Mouse (Mus musculus): ENCODE results near the gene Foxd2. TPM values are rescaled to one million over a fixed set of nuclear protein-coding genes. Genes with fewer than 3 reads are reported as not detected.

Gene Foxd2
- polyA plus RNA-seq, 1 experiment from 2014 or later, result not detected

- 0 out of 2 replicates have a peak, but pooled peaks cover 3% of the 10 kb centered on the region for H3K4me1 ChIP-seq (replicated peaks; ENCODE audit: control insufficient read depth, insufficient read depth)
- DNase-seq (ENCODE audit: low spot score), result peak; percentile 54
- ATAC-seq (ENCODE audit: low FRiP score, low TSS enrichment), result no peak
- peak overlapping the region; percentile 51 for H3K4me3 ChIP-seq (ENCODE audit: low read depth, low read length)
- H3K9ac ChIP-seq (ENCODE audit: low read length), result no peak overlapping the region
- H3K4me2 ChIP-seq (replicated peaks; ENCODE audit: low read depth), result peak overlapping the region; percentile 88
- H3K9me3 ChIP-seq (ENCODE audit: control insufficient read depth, low read length), result no peaks in the 10 kb centered on the region
- no peaks in the 10 kb centered on the region for H3K36me3 ChIP-seq (ENCODE audit: control insufficient read depth, insufficient read depth, low read length)
- H3K27me3 ChIP-seq (ENCODE audit: control insufficient read depth, insufficient read depth, low read length), result peaks cover 49% of the 10 kb centered on the region; the same call in 1 of the 2 replicates
- no peak overlapping the region for H3K27ac ChIP-seq (replicated peaks)
- TF ChIP-seq CTCF (IDR thresholded peaks at IDR 0.05; ENCODE audit: low read depth), result peak; percentile 69
- TF ChIP-seq EP300 (optimal IDR thresholded peaks at IDR 0.05), result no peak
- WGBS, result 5% methylated on average over 20 of the region's 20 CpGs
Measured at GRCm38 (mm10) chr4:114909602-114910484, 1.2 kb upstream of the Foxd2 start.

- peak overlapping the region; percentile 38; the same call in 1 of the 2 replicates for H3K9ac ChIP-seq (ENCODE audit: low read length)
- H3K4me1 ChIP-seq (replicated peaks; ENCODE audit: control insufficient read depth, insufficient read depth), result 0 out of 2 replicates have a peak, but pooled peaks cover 3% of the 10 kb centered on the region
- 1% methylated on average over 88 of the region's 103 CpGs for WGBS
- H3K27ac ChIP-seq (replicated peaks), result no peak overlapping the region
- ATAC-seq (ENCODE audit: low FRiP score, low TSS enrichment) (peak; percentile 33), DNase-seq (ENCODE audit: low spot score) (no peak)
- peaks cover 47% of the 10 kb centered on the region; the same call in 1 of the 2 replicates for H3K27me3 ChIP-seq (ENCODE audit: control insufficient read depth, insufficient read depth, low read length)
- no peaks in the 10 kb centered on the region for H3K36me3 ChIP-seq (ENCODE audit: control insufficient read depth, insufficient read depth, low read length)
- TF ChIP-seq EP300 (optimal IDR thresholded peaks at IDR 0.05) (no peak), CTCF (IDR thresholded peaks at IDR 0.05; ENCODE audit: low read depth) (no peak)
- H3K4me3 ChIP-seq (ENCODE audit: low read depth, low read length), result peak overlapping the region; percentile 51
- no peaks in the 10 kb centered on the region for H3K9me3 ChIP-seq (ENCODE audit: control insufficient read depth, low read length)
- peak overlapping the region; percentile 88 for H3K4me2 ChIP-seq (replicated peaks; ENCODE audit: low read depth)
Measured at GRCm38 (mm10) chr4:114907951-114908828, 483 bp downstream of the Foxd2 start.

- Histone ChIP-seq H3K4me1 (replicated peaks; ENCODE audit: control insufficient read depth, insufficient read depth) (0 out of 2 replicates have a peak, but pooled peaks cover 3% of the 10 kb centered on the region), H3K4me2 (replicated peaks; ENCODE audit: low read depth) (peak overlapping the region; percentile 88), H3K4me3 (ENCODE audit: low read depth, low read length) (peak overlapping the region; percentile 51), H3K27ac (replicated peaks) (no peak overlapping the region), H3K27me3 (ENCODE audit: control insufficient read depth, insufficient read depth, low read length) (peaks cover 49% of the 10 kb centered on the region; the same call in 1 of the 2 replicates), H3K9ac (ENCODE audit: low read length) (no peak overlapping the region), H3K36me3 (ENCODE audit: control insufficient read depth, insufficient read depth, low read length) (no peaks in the 10 kb centered on the region), H3K9me3 (ENCODE audit: control insufficient read depth, low read length) (no peaks in the 10 kb centered on the region)
- ATAC-seq (ENCODE audit: low FRiP score, low TSS enrichment) (no peak), DNase-seq (ENCODE audit: low spot score) (no peak)
- WGBS, result 6% methylated on average over 61 of the region's 74 CpGs
- TF ChIP-seq EP300 (optimal IDR thresholded peaks at IDR 0.05) (no peak), CTCF (IDR thresholded peaks at IDR 0.05; ENCODE audit: low read depth) (no peak)
Measured at GRCm38 (mm10) chr4:114907056-114907917, 1.4 kb downstream of the Foxd2 start.

- H3K4me3 ChIP-seq (ENCODE audit: low read depth, low read length), result no peak overlapping the region
- WGBS, result 35% methylated on average over 10 of the region's 10 CpGs
- H3K36me3 ChIP-seq (ENCODE audit: control insufficient read depth, insufficient read depth, low read length), result no peaks in the 10 kb centered on the region
- peaks cover 48% of the 10 kb centered on the region; the same call in 1 of the 2 replicates for H3K27me3 ChIP-seq (ENCODE audit: control insufficient read depth, insufficient read depth, low read length)
- no peak overlapping the region for H3K27ac ChIP-seq (replicated peaks)
- no peak for DNase-seq (ENCODE audit: low spot score)
- no peak for TF ChIP-seq CTCF (IDR thresholded peaks at IDR 0.05; ENCODE audit: low read depth)
- no peak for TF ChIP-seq EP300 (optimal IDR thresholded peaks at IDR 0.05)
- H3K9me3 ChIP-seq (ENCODE audit: control insufficient read depth, low read length), result no peaks in the 10 kb centered on the region
- no peak overlapping the region for H3K9ac ChIP-seq (ENCODE audit: low read length)
- no peak for ATAC-seq (ENCODE audit: low FRiP score, low TSS enrichment)
- 0 out of 2 replicates have a peak, but pooled peaks cover 3% of the 10 kb centered on the region for H3K4me1 ChIP-seq (replicated peaks; ENCODE audit: control insufficient read depth, insufficient read depth)
- no peak overlapping the region for H3K4me2 ChIP-seq (replicated peaks; ENCODE audit: low read depth)
Measured at GRCm38 (mm10) chr4:114905969-114906680, 2.5 kb downstream of the Foxd2 start.

Data from stomach, postnatal 0 days (tissue).